Mouse (Mus musculus) right cerebral cortex, postnatal 10 days (tissue): ENCODE measurements around the gene Tns3.
A peak's percentile ranks its signal among the peaks of the same experiment; 100 is the strongest.

ENCODE experiments used
- DNase-seq, 2 experiments: peaks; one replicate each; pipeline ENCODE4 v3.0.0; 2021; ENCODE audit warnings: low spot score in 2 of 2

Gene Tns3

DNA sequence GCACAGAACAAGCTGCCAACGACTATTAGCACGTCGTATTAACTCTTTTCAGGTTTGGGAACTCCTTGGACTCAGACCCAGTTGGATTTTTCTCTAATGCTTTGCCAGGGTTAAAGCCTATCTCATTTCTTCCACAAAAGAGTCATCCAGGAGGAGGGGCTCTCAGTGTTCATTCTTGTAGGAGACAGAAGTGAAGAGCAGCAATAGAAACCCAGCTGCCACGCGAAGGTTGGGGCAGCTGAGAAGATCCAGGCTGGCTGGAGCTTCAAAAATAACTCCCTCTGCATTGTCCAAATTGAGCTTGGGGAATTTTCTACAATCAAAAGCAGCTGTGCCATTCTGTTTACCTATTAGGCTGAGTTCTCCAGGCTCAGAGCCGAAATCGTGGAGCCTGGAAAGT lies 16.3 kb upstream of the Tns3 start:
- DNase-seq, result no peak

- DNase-seq, result no peak
Observed at GRCm38 (mm10) chr11:8679221-8679620, 14.9 kb upstream of the Tns3 start.

- DNase-seq, result no peak
Observed at GRCm38 (mm10) chr11:8678260-8678995, 14.1 kb upstream of the Tns3 start.

DNA sequence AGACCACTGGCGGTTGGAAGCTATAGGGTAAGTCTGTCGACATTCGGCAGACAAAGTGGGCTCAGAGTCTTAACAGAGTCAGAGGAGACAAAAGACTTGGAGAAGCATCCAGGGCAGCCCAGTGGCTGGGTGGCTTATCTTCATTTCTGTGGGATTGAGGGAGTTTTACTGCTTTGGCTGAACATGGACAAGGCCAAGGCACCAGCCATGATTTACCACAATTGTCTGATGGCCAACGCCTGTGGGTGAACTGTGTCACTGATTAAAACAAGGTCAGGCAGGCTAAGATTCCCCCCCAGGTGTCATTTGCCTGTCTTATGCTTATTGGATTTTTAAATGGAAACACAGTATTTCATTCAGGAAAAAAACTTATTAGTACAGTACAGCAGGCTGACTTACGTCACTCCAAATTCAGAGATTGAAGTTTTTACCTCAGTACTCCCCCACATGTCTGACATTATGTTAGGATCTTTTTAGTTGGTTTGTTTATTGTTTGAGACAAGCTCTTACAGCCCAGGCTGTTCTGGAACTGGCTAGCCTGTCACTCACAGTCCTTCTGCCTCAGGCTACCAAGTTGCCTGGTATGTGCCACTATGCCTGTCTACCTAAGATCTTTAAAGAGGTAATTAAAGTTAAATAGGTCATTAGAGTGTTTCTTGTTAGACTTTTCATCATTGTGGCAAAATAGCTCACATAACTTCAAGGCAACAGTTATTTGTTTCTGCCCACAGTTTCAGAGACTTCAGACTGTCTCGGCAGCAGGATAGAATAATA lies 11.6 kb upstream of the Tns3 start:
- no peak for DNase-seq

DNA sequence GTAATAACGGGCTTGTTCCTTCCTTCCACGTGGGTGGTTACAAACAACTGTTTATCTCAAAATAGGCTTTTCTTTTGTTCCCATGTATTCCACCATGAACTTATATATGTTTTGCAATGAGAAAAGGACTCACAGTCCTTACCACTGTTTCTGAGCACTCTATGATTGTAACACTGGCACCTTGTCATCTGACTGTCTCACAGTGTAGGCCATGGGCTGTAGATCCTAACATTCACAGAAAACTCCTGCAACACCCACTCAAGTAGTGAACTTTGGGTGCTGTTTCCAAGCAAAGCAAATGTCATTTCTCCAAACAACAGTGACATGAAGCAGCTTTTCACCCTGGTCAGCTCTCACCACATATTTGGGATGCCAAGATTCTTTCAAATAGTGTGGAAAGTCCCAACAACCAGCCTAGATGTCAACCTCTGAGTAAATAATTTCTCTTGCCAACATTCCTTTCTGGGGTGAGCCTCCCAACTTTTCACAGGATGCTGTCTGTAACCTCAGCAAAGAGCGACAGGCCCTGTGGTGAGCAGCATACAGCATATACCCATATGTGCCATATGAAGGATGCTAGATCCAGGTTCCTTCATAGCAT lies 10.3 kb upstream of the Tns3 start:
- no peak for DNase-seq

DNA sequence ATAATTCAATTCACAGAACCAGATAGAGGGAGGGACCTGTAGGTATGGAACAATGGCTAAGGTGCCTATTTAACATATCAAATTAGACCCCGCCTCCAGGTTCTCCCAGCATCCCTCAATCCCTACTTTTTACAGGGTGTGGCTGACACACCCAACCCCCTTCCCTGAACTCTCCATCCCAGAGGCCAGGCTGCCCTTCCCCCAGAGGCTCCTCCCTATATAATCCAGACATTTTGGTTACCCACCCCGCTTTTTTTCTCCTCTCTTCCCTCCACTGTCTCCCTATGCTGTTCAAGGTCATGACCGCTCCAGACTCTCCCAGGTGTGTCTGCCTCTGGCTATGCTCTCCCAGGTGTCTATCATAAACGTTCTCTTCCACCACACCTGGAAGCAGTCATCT lies 7.4 kb upstream of the Tns3 start:
- no peak for DNase-seq

GRCm38 (mm10) chr11:8669138-8669537 lies 4.8 kb upstream of the Tns3 start:
- DNase-seq, result no peak

DNA sequence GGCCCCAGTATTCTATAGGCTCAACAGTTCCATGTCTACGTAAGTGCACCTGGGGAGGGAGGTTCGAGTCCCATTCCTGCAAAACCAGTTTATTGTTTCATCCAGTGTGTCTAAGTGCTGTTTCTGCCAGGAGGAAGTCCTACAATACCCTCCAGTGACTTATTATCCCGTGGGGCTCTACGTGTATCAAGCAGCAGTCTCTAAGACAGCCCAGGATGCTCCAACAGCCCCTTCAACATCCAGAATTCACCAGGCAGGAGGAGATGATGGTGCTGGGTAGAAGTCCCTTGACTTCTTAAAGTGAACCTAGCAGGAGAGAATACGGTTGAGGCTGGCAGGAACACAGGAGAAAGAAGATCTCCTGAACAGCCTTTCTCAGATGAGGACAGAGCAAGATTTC lies 462 bp upstream of the Tns3 start:
- no peak for DNase-seq

- peak; percentile 44 to 51 for DNase-seq
Observed at GRCm38 (mm10) chr11:8663444-8664392, 617 bp downstream of the Tns3 start.

DNA sequence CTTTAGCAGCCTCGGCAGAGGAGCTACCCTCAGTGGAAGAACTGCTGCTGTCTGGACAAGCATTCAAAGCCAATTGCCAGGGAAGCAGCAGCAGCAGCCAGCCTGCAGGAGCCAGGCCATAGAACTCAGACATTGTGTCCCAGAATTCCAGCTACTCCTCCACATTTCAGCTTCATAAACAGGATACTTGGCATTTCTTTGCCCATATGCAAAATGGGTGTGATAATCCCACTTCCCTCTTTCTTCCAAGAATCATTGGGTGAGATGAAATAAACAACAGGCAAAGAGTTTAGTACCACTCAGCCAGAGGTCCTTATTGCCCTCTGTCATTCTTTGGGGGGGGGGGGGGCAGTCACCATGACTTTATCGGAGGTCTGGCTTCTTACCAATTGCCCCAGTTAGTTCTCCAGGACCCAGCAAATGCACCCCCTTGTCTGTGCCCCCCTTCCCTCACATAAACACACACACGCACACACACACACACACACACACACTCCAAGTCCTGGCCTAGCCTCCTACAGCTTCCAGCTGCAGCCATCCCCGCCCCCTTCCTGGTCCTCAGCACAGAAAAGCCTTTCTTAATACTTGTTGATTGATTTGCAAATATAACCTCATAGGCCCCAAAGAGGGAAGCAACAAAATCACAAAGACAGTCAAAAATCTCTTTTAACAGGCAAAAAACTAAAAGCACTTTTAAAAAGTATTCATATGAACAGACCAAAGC lies 1.5 kb downstream of the Tns3 start:
- DNase-seq, result peak in 1 of 2 experiments; percentile 45

DNA sequence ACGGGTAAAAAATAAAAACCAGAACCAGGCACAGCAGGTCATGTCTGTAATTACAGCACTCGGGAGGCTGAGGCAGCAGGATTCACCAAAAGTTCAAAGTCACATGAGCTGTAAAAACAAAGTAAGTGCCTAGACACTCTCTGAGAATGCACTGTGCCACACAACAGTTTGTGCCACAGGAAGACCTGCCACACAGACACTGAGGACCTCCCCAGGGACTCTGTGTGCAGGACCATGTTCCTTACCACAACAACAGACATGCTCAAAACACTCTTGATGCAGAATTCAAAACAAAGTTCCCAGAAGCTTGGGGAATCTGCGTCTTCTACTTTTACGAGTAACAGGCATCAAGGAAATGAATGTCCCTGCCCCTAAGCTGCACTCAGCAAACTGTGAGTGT lies 3.4 kb downstream of the Tns3 start:
- DNase-seq, result no peak

- peak; percentile 44 to 50 for DNase-seq
Observed at GRCm38 (mm10) chr11:8659851-8660250, 4.5 kb downstream of the Tns3 start.

GRCm38 (mm10) chr11:8659061-8659460 lies 5.3 kb downstream of the Tns3 start:
- DNase-seq, result no peak

DNA sequence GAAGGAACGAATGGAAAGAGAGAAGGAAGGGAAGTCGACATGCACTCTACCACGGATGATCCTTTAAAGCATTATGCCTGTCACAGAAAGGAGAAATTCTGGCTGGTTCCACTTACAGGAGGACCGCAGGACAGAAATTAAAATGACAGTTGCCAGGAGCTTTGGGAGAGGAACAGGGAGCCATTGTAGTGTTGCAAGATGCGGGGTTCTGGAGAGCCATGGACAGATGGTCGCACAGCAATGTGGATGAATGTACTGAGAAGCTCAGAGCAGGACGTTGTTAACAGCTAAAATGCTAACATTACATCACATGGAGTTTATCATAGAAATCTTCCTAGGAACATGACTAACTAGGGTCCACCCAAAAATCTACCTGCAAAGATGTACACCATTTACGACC lies 6.8 kb downstream of the Tns3 start:
- DNase-seq, result no peak

GRCm38 (mm10) chr11:8656448-8657393 lies 7.6 kb downstream of the Tns3 start:
- no peak for DNase-seq

GRCm38 (mm10) chr11:8653800-8654295 lies 10.5 kb downstream of the Tns3 start:
- DNase-seq, result peak; percentile 38 to 53

DNA sequence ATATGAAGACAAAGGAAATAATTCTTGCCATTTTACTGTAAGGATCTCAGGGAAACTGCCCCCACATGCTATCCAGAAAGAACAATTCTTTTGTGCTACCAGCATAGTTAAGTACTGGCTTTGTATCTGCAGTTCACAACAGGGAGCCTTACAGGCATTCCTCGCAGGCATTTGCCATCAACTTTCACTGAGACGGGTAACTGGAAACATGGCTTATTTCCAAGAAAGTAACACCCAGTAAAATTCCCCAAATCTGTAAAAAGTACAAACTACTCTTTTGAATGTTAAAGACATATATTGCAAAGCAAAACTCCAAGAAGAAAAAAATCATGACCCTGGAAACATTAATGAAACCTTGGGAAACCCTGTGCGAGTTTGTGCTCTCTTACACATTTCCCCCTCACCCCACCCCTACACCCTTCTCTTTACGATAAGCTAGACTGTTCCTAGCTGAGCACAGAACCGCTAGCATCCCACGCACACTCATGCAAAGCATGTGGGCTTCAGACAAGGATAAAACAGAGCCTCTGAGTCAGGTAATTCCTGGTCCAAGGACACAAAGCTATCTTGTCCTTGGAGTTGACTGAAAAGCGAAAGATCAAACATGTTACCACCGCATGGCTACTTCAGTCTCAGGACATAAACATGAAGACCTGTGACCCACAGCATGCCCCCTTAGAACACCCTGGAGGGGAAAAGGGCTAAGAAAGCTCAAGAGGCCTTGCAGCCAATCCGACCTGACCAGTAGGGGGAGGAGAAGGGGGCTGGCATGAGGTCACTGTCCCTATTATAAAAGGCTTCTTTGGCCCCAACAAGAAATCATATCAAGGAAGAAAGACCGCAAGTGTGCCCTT lies 11.3 kb downstream of the Tns3 start:
- DNase-seq, result no peak

GRCm38 (mm10) chr11:8652116-8652714 lies 12.1 kb downstream of the Tns3 start:
- DNase-seq, result no peak
